Mouse (Mus musculus) testis, adult 2 months (tissue): ENCODE results near the gene Slc52a3.

Experiments used
- CTCF ChIP-seq: fragments of 200-500 bp; IDR thresholded peaks from 2 replicates; pipeline ENCODE4 v1.5.1; 2012; ENCODE audit warnings: low read depth, mild to moderate bottlenecking, inconsistent platforms, low read length, moderate library complexity; ENCODE audit not compliant: control insufficient read depth, insufficient read depth, insufficient replicate concordance
- POLR2A ChIP-seq: fragments of 200-500 bp; IDR thresholded peaks from 2 replicates; pipeline ENCODE4 v1.6.1; 2012; ENCODE audit warnings: low read depth, mild to moderate bottlenecking, inconsistent platforms, low read length, moderate library complexity; ENCODE audit not compliant: control insufficient read depth

DNA sequence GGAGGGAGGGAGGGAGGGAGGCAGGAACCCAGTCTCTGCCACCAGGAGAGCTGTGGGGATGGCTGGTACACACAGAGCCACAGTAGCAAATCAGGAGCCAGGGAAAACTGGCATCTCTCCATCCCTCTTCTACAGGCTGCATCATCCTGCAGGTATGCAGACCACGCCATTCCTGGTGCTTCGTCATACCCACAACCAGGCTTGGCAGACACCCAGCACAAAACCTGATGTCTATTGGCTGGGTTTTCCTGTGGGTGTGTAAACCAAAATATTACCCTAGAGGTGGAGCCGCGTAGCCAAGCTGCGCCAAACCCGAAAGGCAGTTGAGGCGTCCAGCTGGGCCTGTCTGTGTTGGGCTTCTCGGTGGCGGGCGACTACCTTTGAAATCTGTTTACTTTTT lies 33.8 kb upstream of the Slc52a3 start:
- no peak for TF ChIP-seq CTCF
- no peak for TF ChIP-seq POLR2A
